Mouse (Mus musculus) right cerebral cortex, postnatal 10 days (tissue): ENCODE measurements at regions not wholly inside any gene's neighbourhood (a gene's known extent, or its start where the extent isn't known, plus 50 kb on each side); places are given as distances from the start of the nearest gene placed in this dataset.

Experiments
- DNase-seq, 2 experiments: peaks; one replicate each; pipeline ENCODE4 v3.0.0; 2021; ENCODE audit warnings: low spot score in 2 of 2

DNA sequence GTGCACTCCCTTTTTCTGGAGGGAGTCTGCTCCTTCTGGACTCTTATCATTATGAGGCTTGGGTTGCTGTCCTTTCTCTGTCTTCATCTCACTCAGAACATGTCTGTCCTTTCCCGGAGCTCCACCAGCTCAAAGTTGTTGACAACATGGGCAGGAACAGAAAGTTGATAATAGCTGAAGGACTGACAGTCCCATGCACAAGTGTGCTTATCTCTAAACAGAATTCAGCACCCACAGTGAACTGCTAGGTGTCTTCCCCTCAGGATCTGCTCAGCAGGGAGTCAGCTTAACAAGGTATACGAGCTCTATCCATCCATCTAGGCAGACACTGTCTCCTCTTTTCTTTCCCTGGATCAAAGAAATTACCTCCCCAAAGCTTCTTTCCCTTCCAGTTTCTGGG is 89.2 kb upstream of the Rab11fip2 start:
- no peak for DNase-seq

DNA sequence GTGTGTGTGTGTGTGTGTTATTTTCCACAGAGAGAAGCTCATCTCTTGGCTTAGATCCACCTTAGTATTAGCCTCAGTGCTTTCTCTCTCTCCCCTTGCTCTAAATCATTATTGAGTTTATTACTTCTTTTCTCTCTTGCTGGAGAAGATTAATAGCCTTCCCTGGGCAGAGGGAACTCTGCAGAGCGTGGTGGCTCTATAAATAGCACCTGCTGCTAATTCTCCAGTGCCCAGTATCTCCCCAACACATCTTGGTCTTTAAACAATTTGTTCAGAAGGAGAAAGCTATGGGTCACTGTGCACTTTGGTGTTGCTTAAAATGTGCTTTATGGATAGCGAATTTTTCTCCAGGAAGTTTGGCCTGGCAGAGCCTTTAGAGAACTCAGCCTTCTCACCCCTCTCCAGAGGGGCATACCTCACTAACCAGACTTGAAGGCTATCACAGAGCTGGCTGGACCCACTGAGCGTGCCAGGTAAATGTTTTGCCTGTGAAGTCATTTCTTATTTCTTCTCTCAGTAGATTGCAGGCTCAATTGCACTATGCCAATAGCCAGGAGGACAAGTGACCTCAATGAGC is 86.8 kb upstream of the Rab11fip2 start:
- no peak for DNase-seq

DNA sequence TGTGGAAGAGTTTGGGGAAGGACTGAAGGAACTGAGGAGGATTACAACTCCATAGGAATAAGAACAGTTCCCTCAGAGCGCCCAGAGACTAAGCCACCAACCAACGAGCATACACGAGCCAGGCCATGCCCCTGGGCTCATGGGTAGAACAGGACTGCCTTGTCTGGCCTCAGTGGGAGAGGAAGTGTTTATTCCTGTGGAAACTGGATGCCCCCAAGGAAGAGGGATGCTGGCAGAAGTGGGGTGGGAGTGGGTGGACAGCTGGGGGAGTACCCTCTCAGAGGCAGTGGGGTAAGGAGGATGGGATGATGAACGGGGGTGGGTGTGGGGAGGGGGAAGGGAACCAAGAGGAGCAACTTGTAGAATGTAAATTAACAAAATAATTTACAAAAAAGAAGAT is 86.3 kb upstream of the Rab11fip2 start:
- no peak for DNase-seq

DNA sequence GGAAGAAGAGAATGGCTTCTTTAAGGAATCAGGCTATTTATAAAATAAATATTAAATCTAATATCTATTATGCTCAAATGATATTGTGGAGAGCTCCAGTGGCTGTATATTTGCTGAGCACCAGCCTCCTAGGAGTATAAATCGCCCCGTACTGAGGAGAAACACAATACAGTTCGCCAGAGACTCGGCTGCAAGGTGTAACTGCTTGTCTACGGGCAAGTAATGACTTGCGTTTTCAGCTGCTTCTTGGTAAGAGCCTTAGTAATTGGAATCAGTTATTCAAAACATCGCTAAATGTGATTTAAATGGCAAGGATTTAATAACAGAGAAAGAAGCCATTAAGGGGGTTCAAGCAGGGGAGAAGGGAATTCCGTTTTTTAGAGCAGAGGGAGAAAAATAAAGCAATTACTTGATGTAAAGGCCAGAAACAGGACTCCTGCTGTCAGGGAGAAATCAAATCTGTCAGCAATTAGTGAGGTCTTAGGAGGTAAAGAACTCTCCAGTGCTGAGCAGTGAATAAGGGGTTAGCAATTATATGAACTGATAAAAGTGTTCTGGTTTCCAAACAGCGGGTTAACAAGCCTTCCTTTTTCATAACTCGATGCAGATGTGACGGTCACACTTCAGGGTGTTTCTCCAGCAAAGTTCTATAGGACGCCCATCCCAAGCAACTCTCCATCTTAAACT is 72.3 kb upstream of the Rab11fip2 start:
- DNase-seq: no peak

DNA sequence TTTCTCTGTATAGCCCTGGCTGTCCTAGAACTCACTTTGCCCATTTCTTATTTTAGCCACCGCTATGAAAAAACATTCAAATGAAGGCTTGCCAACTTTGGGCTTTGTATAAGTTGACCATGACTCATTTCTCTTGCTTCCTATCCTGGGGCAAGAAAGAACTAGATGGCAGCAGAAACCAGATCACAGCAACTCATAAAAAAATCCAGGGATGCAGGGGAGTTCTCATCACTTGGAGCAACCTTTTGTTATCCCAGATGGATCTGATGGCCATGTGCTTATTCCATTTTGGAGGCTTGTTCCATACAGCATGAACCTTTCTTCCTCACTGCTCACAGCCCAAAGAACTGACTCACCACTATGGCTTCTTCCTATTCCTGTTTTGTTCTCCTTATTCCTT is 52.1 kb upstream of the Rab11fip2 start:
- DNase-seq: no peak
